Mouse (Mus musculus) left cerebral cortex, postnatal 36 days (tissue): ENCODE measurements around the gene Vmn1r199. TPM values are rescaled to one million over a fixed set of nuclear protein-coding genes. Genes with fewer than 3 reads are reported as not detected.
A peak's percentile ranks its signal among the peaks of the same experiment; 100 is the strongest.
"Not testable (repeated sequence)": the region's sequence is repeated elsewhere in the genome, so short reads cannot be mapped to it uniquely, and the experiment has no call there.

ENCODE experiments used
- DNase-seq, 2 experiments: peaks; one replicate each; pipeline ENCODE4 v3.0.0; 2021 to 2022; ENCODE audit warnings: low spot score in 2 of 2, mixed read lengths in 1 of 2
- intact Hi-C: fragments of 180-260 bp; cut with DNase I; formaldehyde crosslinking; loops from one replicate; pipeline ENCODE4 v1.15.1; 2025
- total RNA-seq, 2 experiments: library from RNA; stranded (reverse); gene quantifications; 2 replicates each; pipeline ENCODE4 v1.2.3; 2021

Vmn1r199 gene
- not detected for total RNA-seq

DNA sequence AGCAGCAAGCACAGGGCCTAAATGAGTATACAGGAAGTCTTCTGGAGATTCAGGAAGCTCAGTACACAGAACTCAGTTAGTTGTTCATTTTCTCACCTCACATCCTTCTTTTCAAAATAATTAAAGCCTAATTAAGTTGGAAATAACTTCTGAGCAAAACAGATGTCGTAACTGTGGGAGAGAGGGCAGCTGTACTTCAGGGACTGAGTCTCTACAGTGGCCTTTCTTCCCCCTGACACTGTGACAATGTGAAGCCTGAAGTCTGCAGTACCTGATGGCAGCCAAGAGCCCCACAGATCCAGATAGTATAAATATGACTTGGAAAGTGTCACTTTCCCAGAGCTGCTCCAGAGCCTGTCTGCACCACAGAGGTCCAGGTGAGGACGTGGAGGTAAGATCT lies at the start of gene Vmn1r199:
Vmn1r199 (plus strand) TSS at position 301 of the 400 bp plus-strand sequence.
- intact Hi-C loops = no loop called here

DNA sequence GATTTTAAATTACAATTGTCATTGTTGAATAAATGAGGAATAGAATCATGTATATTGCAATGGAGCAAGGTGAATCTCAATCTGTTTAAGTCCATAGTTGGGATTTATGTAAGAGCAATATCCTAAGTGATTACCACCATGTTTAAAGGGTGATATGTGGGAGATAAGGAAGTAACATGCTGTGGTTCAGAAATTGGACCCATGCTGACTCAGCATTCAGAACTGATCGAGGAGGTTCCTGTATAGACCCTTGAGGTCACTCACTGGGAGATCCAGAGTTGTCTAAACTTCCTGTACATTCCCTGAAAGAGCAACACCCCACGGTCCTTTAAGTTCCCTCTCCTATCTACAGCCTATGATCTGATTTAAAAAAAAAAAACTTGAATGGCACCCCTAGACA lies 46.3 kb upstream of the Vmn1r199 start:
- DNase-seq = no peak
- intact Hi-C loops = no loop called here

More for the DNA sequence above, at the start of gene Vmn1r199:
- DNase-seq = no peak

DNA sequence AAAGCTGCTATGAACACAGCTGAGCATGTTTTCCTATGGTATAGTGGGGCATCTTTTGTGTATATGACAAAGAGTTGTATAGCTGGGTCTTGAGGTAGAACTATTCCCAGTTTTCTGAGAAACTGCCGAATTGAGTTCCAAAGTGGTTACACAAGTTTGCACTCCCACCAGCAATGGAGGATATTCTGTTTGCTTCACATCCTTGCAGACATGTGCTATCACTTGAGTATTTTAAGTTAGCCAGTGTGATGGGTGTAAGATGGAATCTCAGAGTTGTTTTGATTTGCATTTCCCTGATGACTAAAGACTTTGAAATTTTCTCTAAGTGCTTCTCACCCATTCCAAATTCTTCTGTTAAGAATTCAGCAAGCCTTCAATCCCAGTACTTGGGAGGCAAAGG lies 44.1 kb upstream of the Vmn1r199 start:
- no peak for DNase-seq

DNA sequence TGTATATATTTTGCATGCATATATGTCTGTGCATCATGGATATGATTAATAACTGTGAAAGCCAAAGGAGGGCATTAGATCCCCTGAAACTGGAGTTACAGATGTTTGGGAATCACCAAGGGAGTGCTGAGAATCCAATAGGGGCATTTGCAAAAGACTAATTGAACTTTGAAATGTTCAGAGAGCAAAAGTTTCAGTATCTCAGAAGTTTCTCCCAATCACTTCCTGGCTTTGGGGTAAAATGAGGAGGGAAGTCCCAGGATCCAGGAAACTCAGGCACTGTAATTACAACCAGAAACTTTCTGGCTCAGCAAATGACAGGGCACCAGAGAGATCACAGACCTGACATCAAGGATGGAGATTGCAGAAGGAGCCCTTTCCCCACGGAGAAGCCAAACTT lies 29.6 kb upstream of the Vmn1r199 start, which contains the start of gene Vmn1r198:
Vmn1r198 (plus strand) TSS at position 301 of the 400 bp plus-strand sequence.
- DNase-seq = no peak
- intact Hi-C loops = no loop called here

More for the DNA sequence above, 44.1 kb upstream of the Vmn1r199 start:
- intact Hi-C loops = no loop called here

DNA sequence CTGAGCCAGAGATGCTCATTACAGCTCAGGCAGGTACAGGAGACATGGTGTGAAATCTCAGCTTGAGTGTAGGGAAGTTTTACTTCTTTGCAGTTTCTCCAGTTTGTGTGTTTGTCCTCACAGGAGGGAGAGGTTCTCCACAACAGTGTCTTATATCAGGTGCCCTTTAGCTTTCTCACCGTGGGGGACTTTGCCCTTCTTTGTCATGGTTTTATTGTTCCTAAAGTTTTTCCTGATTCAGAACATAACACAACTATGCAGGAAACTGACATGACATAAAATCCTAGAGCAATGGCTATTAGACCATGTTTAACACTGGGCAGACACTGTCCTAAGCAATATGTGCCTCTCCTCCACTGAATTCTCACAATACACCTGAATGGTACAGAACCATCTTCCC lies 28.8 kb upstream of the Vmn1r199 start:
- intact Hi-C loops = no loop called here
- DNase-seq = no peak

DNA sequence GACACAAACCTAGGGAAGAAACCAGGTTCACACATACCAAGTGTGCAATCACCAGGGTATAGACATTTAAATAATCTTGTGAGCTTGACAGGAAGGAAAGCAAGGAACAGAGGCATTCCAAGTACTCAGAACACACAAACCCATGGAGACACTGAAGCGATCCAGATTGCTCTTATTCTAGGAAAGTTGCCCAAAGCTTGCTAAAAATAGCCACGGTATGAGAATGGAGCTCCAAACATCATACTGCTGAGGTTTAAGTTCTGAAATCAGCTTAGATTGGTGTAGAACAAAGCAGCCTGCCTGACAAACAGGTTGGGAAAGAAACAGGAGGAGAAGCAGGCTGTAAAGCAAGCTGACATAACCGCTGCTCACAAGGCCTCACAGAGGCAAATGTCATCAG lies 1.5 kb downstream of the Vmn1r199 start:
- intact Hi-C loops = not testable (repeated sequence)
- peak; percentile 22 to 34 for DNase-seq

DNA sequence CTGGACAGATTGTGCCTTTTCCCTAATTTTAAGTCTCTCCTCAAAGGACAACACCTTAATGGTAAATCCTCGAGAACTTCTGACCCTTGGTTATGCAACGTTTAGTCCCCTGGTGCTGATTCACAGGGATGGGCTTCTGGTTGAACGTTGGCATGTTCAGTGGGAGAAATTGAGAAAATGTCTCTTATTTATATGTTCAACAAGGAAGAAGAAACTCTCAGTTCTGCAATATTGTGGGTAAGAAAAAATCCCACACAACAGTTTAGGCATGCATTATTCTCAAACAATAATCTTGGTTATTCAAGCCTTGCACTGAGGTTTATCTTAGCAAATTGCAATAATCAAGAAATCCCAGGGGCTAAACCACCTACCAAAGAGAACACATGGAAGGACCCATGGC lies 3.8 kb downstream of the Vmn1r199 start:
- intact Hi-C loops = no loop called here
- DNase-seq = no peak

DNA sequence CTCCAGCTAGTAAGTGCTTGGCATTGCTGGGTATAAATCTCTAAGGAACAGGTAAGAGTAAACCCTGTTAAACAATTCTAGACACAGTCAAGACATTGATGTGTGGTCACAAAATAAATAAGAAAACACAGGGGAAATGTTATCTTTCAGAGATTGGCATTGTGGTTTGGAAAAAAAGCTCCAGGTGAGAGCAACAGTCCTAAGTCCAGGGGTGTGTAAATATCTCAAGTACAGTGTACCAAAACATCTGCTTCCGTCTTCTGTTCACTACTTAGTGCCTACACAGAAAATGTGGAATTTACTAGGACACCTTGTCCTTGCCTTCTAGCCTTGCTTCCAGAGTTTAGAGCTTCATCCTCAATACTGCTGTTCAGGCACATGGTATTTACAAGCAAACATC lies 7.4 kb downstream of the Vmn1r199 start:
- intact Hi-C loops = no loop called here
- DNase-seq = no peak

DNA sequence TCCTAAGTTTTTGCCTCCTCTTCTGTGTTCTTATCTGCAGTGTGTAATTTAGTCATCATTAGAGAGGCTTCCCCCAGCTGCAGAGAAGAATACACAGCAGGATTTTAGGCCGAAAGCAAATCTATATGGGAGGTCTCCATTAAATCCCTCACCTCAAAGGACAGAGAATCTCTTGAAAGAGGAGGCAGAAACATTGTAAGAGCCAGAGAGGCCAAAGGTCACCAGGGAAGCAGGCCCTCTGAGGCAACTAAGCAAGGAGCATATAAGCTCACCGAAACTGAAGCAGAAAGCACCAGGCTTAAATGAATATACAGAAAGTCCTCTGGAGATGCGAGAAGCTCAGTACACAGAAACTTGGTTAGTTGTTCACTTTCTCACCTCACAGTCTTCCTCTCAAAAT lies 10.5 kb downstream of the Vmn1r199 start, which contains the start of gene Vmn1r200:
Vmn1r200 (plus strand) TSS at position 301 of the 400 bp plus-strand sequence.
- intact Hi-C loops = no loop called here
- no peak for DNase-seq

DNA sequence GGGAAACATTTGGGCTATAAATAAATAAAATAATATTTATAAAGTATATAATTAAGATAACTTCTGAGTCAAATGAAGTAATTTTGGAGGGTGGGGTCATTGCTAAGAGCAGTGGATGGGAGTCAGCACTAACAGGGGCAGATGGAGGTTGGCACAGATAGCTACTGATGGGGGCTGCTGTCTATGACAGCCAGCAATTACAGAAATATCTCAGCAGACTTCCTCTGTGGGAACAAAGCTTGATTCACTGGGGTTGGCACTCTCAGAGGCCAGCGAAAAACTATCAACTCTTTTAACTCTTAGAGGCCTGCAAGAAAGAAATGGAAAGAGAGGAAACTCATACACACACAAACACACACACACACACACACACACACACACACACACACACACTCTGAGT lies 23.4 kb downstream of the Vmn1r199 start:
- no peak for DNase-seq

More for the DNA sequence above, 23.4 kb downstream of the Vmn1r199 start:
- intact Hi-C loops = no loop called here

Other genes with a start within 250 kb of the Vmn1r199 start
- not detected for gene Vmn1r191, start 195.8 kb upstream of the Vmn1r199 start, total RNA-seq
- not detected for gene Vmn1r192, start 188.7 kb upstream of the Vmn1r199 start, total RNA-seq
- gene Vmn1r193, start 156.7 kb upstream of the Vmn1r199 start, total RNA-seq = not detected
- not detected for gene Vmn1r194, start 135.6 kb upstream of the Vmn1r199 start, total RNA-seq
- gene Vmn1r195, start 109.3 kb upstream of the Vmn1r199 start, total RNA-seq = not detected
- not detected for gene Vmn1r196, start 89.9 kb upstream of the Vmn1r199 start, total RNA-seq
- gene Vmn1r197, start 55.2 kb upstream of the Vmn1r199 start, total RNA-seq = not detected
- not detected for gene Vmn1r198, start 29.5 kb upstream of the Vmn1r199 start, total RNA-seq
- gene Vmn1r200, start 10.6 kb downstream of the Vmn1r199 start, total RNA-seq = not detected
- gene Vmn1r201, start 92.1 kb downstream of the Vmn1r199 start, total RNA-seq = not detected
- under 1 TPM in 1 of 2 experiments, not detected in 1; 0.07 TPM for gene Vmn1r202, start 125.6 kb downstream of the Vmn1r199 start, total RNA-seq
- gene Vmn1r203, start 138.3 kb downstream of the Vmn1r199 start, total RNA-seq = not detected
- gene Vmn1r204, start 173.4 kb downstream of the Vmn1r199 start, total RNA-seq = not detected
- not detected for gene Vmn1r205, start 213.2 kb downstream of the Vmn1r199 start, total RNA-seq
- gene Vmn1r206, start 244.4 kb downstream of the Vmn1r199 start, total RNA-seq = under 1 TPM in 1 of 2 experiments, not detected in 1; 0.32 TPM